Mouse (Mus musculus) intestine, postnatal 0 days (tissue): ENCODE measurements at regions not wholly inside any gene's neighbourhood (a gene's known extent, or its start where the extent isn't known, plus 50 kb on each side); places are given as distances from the start of the nearest gene placed in this dataset.

ENCODE experiments used
- ATAC-seq: fragments of 200-750 bp; cut with Nextera tagmentation; 2 replicates; pipeline ENCODE4 v1.8.0; 2017; ENCODE audit warnings: mild to moderate bottlenecking, moderate TSS enrichment, moderate library complexity
- H3K27ac ChIP-seq: fragments of 300-500 bp; sonication (generic); 2 replicates; pipeline ENCODE4 v1.5.1; 2014; ENCODE audit warnings: mild to moderate bottlenecking, low read depth, low read length, moderate library complexity
- H3K27me3 ChIP-seq: fragments of 300-500 bp; sonication (generic); replicated peaks from 2 replicates; pipeline ENCODE4 v1.6.1; 2014; ENCODE audit warnings: low read length, mixed read lengths; ENCODE audit not compliant: control insufficient read depth, insufficient read depth
- H3K36me3 ChIP-seq: fragments of 300-500 bp; sonication (generic); 2 replicates; pipeline ENCODE4 v1.6.1; 2014; ENCODE audit warnings: mild to moderate bottlenecking, moderate library complexity; ENCODE audit not compliant: control insufficient read depth, insufficient read depth
- H3K4me1 ChIP-seq: fragments of 300-500 bp; sonication (generic); replicated peaks from 2 replicates; pipeline ENCODE4 v1.6.1; 2014; ENCODE audit warnings: antibody characterized with exemption, low read length, mixed read lengths; ENCODE audit not compliant: control insufficient read depth, insufficient read depth
- H3K4me2 ChIP-seq: fragments of 300-500 bp; sonication (generic); replicated peaks from 2 replicates; pipeline ENCODE4 v1.6.1; 2014; ENCODE audit warnings: low read depth, mild to moderate bottlenecking, moderate library complexity
- H3K4me3 ChIP-seq: fragments of 300-500 bp; sonication (generic); 2 replicates; pipeline ENCODE4 v1.5.1; 2014; ENCODE audit warnings: low read depth, low read length
- H3K9ac ChIP-seq: fragments of 300-500 bp; sonication (generic); 2 replicates; pipeline ENCODE4 v1.6.1; 2014; ENCODE audit warnings: mild to moderate bottlenecking, low read depth, low read length
- H3K9me3 ChIP-seq: fragments of 300-500 bp; sonication (generic); 2 replicates; pipeline ENCODE4 v1.6.1; 2016; ENCODE audit warnings: mixed run types; ENCODE audit not compliant: control insufficient read depth
- CTCF ChIP-seq: sonication (generic); IDR thresholded peaks from 2 replicates; pipeline ENCODE4 v1.5.1; 2016; ENCODE audit warnings: low read depth, mild to moderate bottlenecking, control low read depth, antibody characterized with exemption, moderate library complexity
- WGBS: fragments of 180-500 bp; shearing (Covaris S2); extraction: QIAGEN DNeasy Blood & Tissue Kit; methylation state at CpG from one replicate; pipeline ENCODE4 v1.1.7; 2014; 5-methylcytosine and 5-hydroxymethylcytosine counted together

DNA sequence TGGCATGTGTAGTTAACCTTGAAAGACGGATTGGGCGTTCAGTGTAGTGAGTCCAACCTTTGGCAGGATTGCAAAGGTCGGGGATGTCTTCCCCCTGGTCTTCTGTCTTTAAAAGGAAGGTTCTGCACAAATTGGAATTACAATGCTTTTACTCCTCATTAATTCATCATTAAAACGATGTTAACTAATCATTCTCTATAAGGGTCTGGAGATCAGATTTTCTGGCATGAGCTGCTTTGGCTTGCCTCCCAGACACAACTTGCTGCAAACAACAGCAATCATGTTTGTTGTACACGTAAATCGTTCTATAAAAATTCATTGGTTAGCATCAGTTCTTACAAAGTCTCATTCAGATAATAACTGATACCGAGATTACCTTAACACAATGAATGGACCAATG, 315.9 kb downstream of the Tfec start:
- Histone ChIP-seq H3K36me3 (no peaks in the 10 kb centered on the region), H3K27me3 (no peaks in the 10 kb centered on the region), H3K4me3 (no peak overlapping the region), H3K4me2 (no peak overlapping the region), H3K9me3 (no peaks in the 10 kb centered on the region), H3K4me1 (no peaks in the 10 kb centered on the region), H3K9ac (no peak overlapping the region), H3K27ac (no peak overlapping the region)
- TF ChIP-seq CTCF, result no peak
- no peak for ATAC-seq
- 75% methylated on average over 7 of the region's 7 CpGs for WGBS

GRCm38 (mm10) chr6:16581801-16582200, 316.4 kb downstream of the Tfec start:
- no peak overlapping the region for H3K4me2 ChIP-seq
- no peak overlapping the region for H3K27ac ChIP-seq
- H3K9ac ChIP-seq, result no peak overlapping the region
- no peak for ATAC-seq
- H3K36me3 ChIP-seq, result no peaks in the 10 kb centered on the region
- no peaks in the 10 kb centered on the region for H3K4me1 ChIP-seq
- H3K4me3 ChIP-seq, result no peak overlapping the region
- no peaks in the 10 kb centered on the region for H3K9me3 ChIP-seq
- no peak for TF ChIP-seq CTCF
- WGBS, result 95% methylated on average over 4 of the region's 4 CpGs
- H3K27me3 ChIP-seq, result no peaks in the 10 kb centered on the region

- Histone ChIP-seq H3K27ac (no peak overlapping the region), H3K9me3 (no peaks in the 10 kb centered on the region), H3K36me3 (no peaks in the 10 kb centered on the region), H3K27me3 (no peaks in the 10 kb centered on the region), H3K4me2 (no peak overlapping the region), H3K9ac (no peak overlapping the region), H3K4me3 (no peak overlapping the region), H3K4me1 (no peaks in the 10 kb centered on the region)
- 68% methylated on average over 2 of the region's 2 CpGs for WGBS
- no peak for TF ChIP-seq CTCF
- no peak for ATAC-seq
These were observed 322.4 kb downstream of the Tfec start for GRCm38 (mm10) chr6:16575875-16576274.

DNA sequence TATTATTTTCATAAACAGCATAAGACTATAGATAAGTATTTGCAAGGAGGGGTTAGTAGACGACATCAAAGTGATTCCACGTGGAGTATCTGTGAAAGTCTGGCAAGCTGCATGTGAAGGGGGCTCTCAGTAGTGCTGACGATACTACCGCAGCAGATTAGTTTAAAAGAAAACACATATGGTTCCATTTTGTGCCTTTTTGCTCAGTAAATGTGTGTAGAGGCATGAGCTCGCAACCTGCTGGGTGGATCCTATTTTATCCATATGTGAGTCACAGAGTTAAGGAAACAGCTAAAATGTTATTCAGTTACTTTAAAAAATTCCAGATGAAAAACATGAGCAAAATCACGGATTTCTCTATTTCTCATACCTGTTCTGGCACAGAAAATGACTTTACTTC, 325.4 kb downstream of the Tfec start:
- Histone ChIP-seq H3K27ac (no peak overlapping the region), H3K27me3 (no peaks in the 10 kb centered on the region), H3K4me2 (no peak overlapping the region), H3K4me1 (no peaks in the 10 kb centered on the region), H3K9ac (no peak overlapping the region), H3K9me3 (no peaks in the 10 kb centered on the region), H3K4me3 (no peak overlapping the region), H3K36me3 (no peaks in the 10 kb centered on the region)
- no peak for TF ChIP-seq CTCF
- WGBS, result 82% methylated on average over 6 of the region's 6 CpGs
- ATAC-seq, result no peak

DNA sequence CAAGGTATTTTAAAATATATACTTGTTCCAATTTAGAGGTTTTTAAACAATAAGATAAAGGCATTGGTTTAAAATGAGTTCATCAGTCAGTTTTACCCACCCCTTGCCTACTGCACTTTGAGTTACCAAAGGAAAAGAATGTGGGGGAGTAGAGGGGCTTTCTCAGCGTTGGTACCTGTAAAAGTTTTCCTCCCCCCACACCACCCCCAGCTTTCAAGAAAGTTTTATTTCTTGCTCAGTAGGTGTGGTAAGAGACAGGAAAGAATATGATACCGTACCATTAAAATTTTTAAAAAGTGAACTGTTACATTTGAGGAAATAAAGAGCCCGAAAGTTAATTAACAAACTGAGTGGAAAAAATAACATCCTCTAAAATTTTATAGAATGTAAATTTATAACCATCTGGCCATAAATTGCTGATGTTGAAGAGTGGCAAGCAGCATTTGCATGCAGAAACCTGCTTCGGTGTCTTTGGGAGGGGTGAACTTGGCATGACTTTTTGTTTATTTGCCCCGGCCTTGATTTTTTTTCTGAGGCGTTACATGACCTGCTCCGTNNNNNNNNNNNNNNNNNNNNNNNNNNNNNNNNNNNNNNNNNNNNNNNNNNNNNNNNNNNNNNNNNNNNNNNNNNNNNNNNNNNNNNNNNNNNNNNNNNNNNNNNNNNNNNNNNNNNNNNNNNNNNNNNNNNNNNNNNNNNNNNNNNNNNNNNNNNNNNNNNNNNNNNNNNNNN, 346.1 kb downstream of the Tfec start:
- no peak overlapping the region for H3K4me2 ChIP-seq
- 39% methylated on average over 7 of the region's 7 CpGs for WGBS
- no peak for TF ChIP-seq CTCF
- no peaks in the 10 kb centered on the region for H3K36me3 ChIP-seq
- no peak overlapping the region for H3K4me3 ChIP-seq
- H3K27me3 ChIP-seq, result no peaks in the 10 kb centered on the region
- no peaks in the 10 kb centered on the region for H3K9me3 ChIP-seq
- H3K27ac ChIP-seq, result no peak overlapping the region
- no peak for ATAC-seq
- H3K4me1 ChIP-seq, result no peaks in the 10 kb centered on the region
- H3K9ac ChIP-seq, result no peak overlapping the region

DNA sequence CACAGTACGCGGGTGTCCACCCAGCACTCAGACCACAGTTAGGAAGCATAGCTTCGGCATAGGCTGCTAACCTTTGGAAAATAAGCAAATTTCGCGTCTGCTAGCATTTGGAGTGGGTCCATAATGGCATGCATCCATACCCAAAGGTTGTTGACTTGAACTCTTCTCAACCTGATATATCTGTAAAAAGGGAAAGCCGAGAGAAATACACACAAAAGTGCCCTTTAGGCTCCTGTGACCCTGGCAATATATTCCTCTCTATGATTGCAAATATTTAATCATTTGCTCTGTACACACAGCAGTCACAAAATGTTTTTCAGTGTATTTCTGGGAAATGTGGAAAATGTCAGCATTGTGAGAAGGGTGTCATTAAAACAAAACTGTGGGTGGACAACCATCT, 347.1 kb downstream of the Tfec start:
- Histone ChIP-seq H3K27ac (no peak overlapping the region), H3K4me3 (no peak overlapping the region), H3K4me2 (no peak overlapping the region), H3K9ac (no peak overlapping the region), H3K36me3 (no peaks in the 10 kb centered on the region), H3K27me3 (no peaks in the 10 kb centered on the region), H3K4me1 (no peaks in the 10 kb centered on the region), H3K9me3 (no peaks in the 10 kb centered on the region)
- TF ChIP-seq CTCF, result no peak
- no peak for ATAC-seq
- 86% methylated on average over 6 of the region's 6 CpGs for WGBS

- ATAC-seq, result no peak
- no peak overlapping the region for H3K9ac ChIP-seq
- no peaks in the 10 kb centered on the region for H3K36me3 ChIP-seq
- H3K4me1 ChIP-seq, result no peaks in the 10 kb centered on the region
- no peak overlapping the region for H3K4me3 ChIP-seq
- no peaks in the 10 kb centered on the region for H3K9me3 ChIP-seq
- TF ChIP-seq CTCF, result peak; percentile 54
- H3K27me3 ChIP-seq, result no peaks in the 10 kb centered on the region
- WGBS, result 68% methylated on average over 9 of the region's 9 CpGs
- no peak overlapping the region for H3K4me2 ChIP-seq
- H3K27ac ChIP-seq, result no peak overlapping the region
These were observed 347.8 kb downstream of the Tfec start for GRCm38 (mm10) chr6:16550445-16550844.
